ENCODE assay signal across 8 mouse cellular contexts in the genomic region with DNA sequence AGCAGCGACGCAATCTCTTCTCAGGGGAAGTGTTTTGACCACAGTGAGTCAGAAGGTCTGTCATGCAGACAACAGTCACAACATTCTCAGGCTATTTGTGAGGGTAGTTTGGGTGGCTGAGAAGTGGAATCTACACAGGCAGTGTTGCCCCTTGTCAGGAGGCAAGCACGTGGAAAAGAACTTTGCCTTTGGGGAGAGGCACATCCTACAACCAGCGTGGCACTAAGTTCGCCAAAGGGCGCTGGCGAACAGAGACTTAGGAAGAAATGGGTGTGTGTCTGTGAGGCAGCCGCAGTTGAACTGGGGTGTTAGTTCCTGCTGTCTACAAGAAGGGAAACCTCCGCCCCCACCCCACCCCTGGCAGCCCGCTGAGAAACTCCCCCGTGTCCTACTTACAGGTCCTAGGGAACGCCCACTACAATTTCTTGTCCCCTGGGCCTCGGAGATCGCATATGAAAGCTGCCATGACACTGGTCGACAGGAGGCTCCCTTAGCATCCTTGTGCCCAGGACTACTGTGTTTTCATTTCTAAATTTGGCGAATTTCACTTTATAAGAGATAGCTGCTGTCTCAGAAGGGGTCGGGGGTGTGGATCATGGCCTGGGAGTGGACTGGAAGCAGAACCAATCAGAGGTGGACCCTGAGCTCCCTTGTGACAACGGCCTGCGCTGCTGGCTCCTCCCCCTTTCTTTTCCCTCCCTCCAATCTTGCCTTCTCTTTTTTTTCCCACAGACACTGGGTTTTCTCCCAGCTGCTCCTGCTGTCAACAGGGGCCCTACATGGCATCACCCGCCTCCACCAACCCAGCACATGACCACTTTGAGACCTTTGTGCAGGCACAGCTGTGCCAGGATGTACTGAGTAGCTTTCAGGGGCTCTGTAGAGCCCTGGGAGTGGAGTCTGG. TPM values are rescaled to one million over a fixed set of nuclear protein-coding genes. Genes with fewer than 3 reads are reported as not detected.
DNase-seq lines count a peak whose midpoint lies in the region; ATAC-seq and TF ChIP-seq lines count a peak whose summit lies in the region.

No protein-coding gene starts in this region.

- ATAC-seq in intestine, embryonic 15.5 days = peak; percentile 63

- 6% methylated on average over 20 of the region's 20 CpGs for WGBS in intestine, embryonic 15.5 days
- WGBS in midbrain, embryonic 10.5 days = 2% methylated on average over 20 of the region's 20 CpGs
- 5% methylated on average over 20 of the region's 20 CpGs for WGBS in spleen, adult 2 months

- peak; percentile 35 for TF ChIP-seq POLR2A in spleen, adult 2 months (IDR thresholded peaks at IDR 0.05; ENCODE audit: low read depth, low read length)

- H3K27ac ChIP-seq in intestine, embryonic 15.5 days = peak overlapping the region; percentile 80
- peak overlapping the region; percentile 93 for H3K27ac ChIP-seq in midbrain, embryonic 10.5 days (replicated peaks)
- H3K27ac ChIP-seq in spleen, adult 2 months (ENCODE audit: insufficient read depth, low read length) = peak overlapping the region; percentile 87

- H3K4me2 ChIP-seq in intestine, embryonic 15.5 days (replicated peaks) = peak overlapping the region; percentile 94

- no peaks in the 10 kb centered on the region for H3K27me3 ChIP-seq in intestine, embryonic 15.5 days (replicated peaks)
- H3K27me3 ChIP-seq in midbrain, embryonic 10.5 days (ENCODE audit: low read depth, poor library complexity, severe bottlenecking) = no peaks in the 10 kb centered on the region
- no peaks in the 10 kb centered on the region for H3K27me3 ChIP-seq in spleen, adult 2 months (ENCODE audit: control insufficient read depth, insufficient read depth, low read length)

- H3K36me3 ChIP-seq in intestine, embryonic 15.5 days = peaks cover 5% of the 10 kb centered on the region; the same call in 1 of the 2 replicates
- peaks cover 45% of the 10 kb centered on the region for H3K36me3 ChIP-seq in midbrain, embryonic 10.5 days
- peaks cover 40% of the 10 kb centered on the region for H3K36me3 ChIP-seq in spleen, adult 2 months (ENCODE audit: control insufficient read depth, insufficient read depth, low read length)

- H3K4me1 ChIP-seq in intestine, embryonic 15.5 days (replicated peaks) = peaks cover 23% of the 10 kb centered on the region
- H3K4me1 ChIP-seq in midbrain, embryonic 10.5 days = peaks cover 42% of the 10 kb centered on the region
- H3K4me1 ChIP-seq in spleen, adult 2 months (ENCODE audit: control insufficient read depth, insufficient read depth, insufficient read length) = peaks cover 24% of the 10 kb centered on the region; the same call in 1 of the 2 replicates

- peak; percentile 56 to 77 for DNase-seq in adrenal gland, adult (ENCODE audit: inconsistent age in 2 of 2, low spot score in 1 of 2)
- no peak for DNase-seq in adrenal gland, postnatal 4 days (ENCODE audit: low spot score in 2 of 2)
- DNase-seq in embryo, embryonic 10 days (ENCODE audit: low spot score) = peak; percentile 87
- peak; percentile 64 to 71 for DNase-seq in gastrocnemius, postnatal 36 days
- DNase-seq in left cerebral cortex, postnatal 4 days = peak; percentile 71
- peak; percentile 74 for DNase-seq in midbrain, embryonic 10.5 days (ENCODE audit: low spot score)
- DNase-seq in spleen, adult 2 months (ENCODE audit: low read depth in 1 of 2, low spot score in 2 of 2) = peak in 1 of 2 experiments; percentile 53

- peak overlapping the region; percentile 67 for H3K9ac ChIP-seq in intestine, embryonic 15.5 days

- H3K4me3 ChIP-seq in intestine, embryonic 15.5 days (replicated peaks) = peak overlapping the region; percentile 59
- H3K4me3 ChIP-seq in midbrain, embryonic 10.5 days = peak overlapping the region; percentile 71
- peak overlapping the region; percentile 65 for H3K4me3 ChIP-seq in spleen, adult 2 months (ENCODE audit: extremely low read depth, insufficient read depth, insufficient read length)

- H3K9me3 ChIP-seq in intestine, embryonic 15.5 days = no peaks in the 10 kb centered on the region
- no peaks in the 10 kb centered on the region for H3K9me3 ChIP-seq in midbrain, embryonic 10.5 days (replicated peaks)

- no peak for TF ChIP-seq CTCF in spleen, adult 2 months (IDR thresholded peaks at IDR 0.05; ENCODE audit: extremely low read depth, insufficient read depth, insufficient read length, insufficient replicate concordance)

- intact Hi-C loops in gastrocnemius, postnatal 36 days (cut with DNase I) = no loop called here
- intact Hi-C loops in left cerebral cortex, postnatal 4 days (cut with DNase I) = no loop called here

RNA-seq across cellular contexts. Expression of gene Mical1, which starts 1.4 kb away (rescaled TPM):
- 10 to 100 TPM; 28.5 to 29.6 TPM for total RNA-seq in adrenal gland, postnatal 4 days (2021)
- total RNA-seq in gastrocnemius, postnatal 36 days (2021) = 1 to 10 TPM; 5.0 to 5.1 TPM
- polyA plus RNA-seq in intestine, embryonic 15.5 days (2015; fragmentation: Nextera tagmentation; extraction: Ambion mirVana) = 25.0 and 26.6 TPM in 2 replicates
- 10 to 100 TPM; 75.8 to 82.1 TPM for total RNA-seq in left cerebral cortex, postnatal 4 days (2021)
- polyA plus RNA-seq in midbrain, embryonic 10.5 days (2016; fragmentation: Nextera tagmentation; extraction: Ambion mirVana) = 49.1 and 53.7 TPM in 2 replicates
- polyA plus RNA-seq in spleen, adult 2 months (2012; rRNA removed) = 130 and 143 TPM in 2 replicates

RNA-seq across cellular contexts. Expression of gene Smpd2, which starts 12.6 kb away (rescaled TPM):
- total RNA-seq in adrenal gland, postnatal 4 days (2021) = 10 to 100 TPM; 44.0 to 45.6 TPM
- total RNA-seq in gastrocnemius, postnatal 36 days (2021) = 10 to 100 TPM; 10.7 to 11.4 TPM
- 50.2 and 56.2 TPM in 2 replicates for polyA plus RNA-seq in intestine, embryonic 15.5 days (2015; fragmentation: Nextera tagmentation; extraction: Ambion mirVana)
- total RNA-seq in left cerebral cortex, postnatal 4 days (2021) = 10 to 100 TPM; 20.1 to 21.9 TPM
- 68.7 and 72.2 TPM in 2 replicates for polyA plus RNA-seq in midbrain, embryonic 10.5 days (2016; fragmentation: Nextera tagmentation; extraction: Ambion mirVana)
- polyA plus RNA-seq in spleen, adult 2 months (2012; rRNA removed) = 35.6 and 36.3 TPM in 2 replicates

RNA-seq across cellular contexts. Expression of gene Ppil6, which starts 12.7 kb away (rescaled TPM):
- total RNA-seq in adrenal gland, postnatal 4 days (2021) = 1 to 10 TPM; 2.1 to 2.2 TPM
- total RNA-seq in gastrocnemius, postnatal 36 days (2021) = not detected
- 0.57 and 0.63 TPM in 2 replicates for polyA plus RNA-seq in intestine, embryonic 15.5 days (2015; fragmentation: Nextera tagmentation; extraction: Ambion mirVana)
- total RNA-seq in left cerebral cortex, postnatal 4 days (2021) = 1 to 10 TPM; 4.6 to 4.9 TPM
- 0.76 and 1.7 TPM in 2 replicates for polyA plus RNA-seq in midbrain, embryonic 10.5 days (2016; fragmentation: Nextera tagmentation; extraction: Ambion mirVana)
- 0.08 TPM in 1 of 2 replicates, not detected in the other for polyA plus RNA-seq in spleen, adult 2 months (2012; rRNA removed)

RNA-seq across cellular contexts. Expression of gene Zbtb24, which starts 27.3 kb away (rescaled TPM):
- total RNA-seq in adrenal gland, postnatal 4 days (2021) = 10 to 100 TPM; 24.5 to 28.0 TPM
- total RNA-seq in gastrocnemius, postnatal 36 days (2021) = 1 to 10 TPM; 3.5 to 4.5 TPM
- polyA plus RNA-seq in intestine, embryonic 15.5 days (2015; fragmentation: Nextera tagmentation; extraction: Ambion mirVana) = 13.3 and 14.3 TPM in 2 replicates
- total RNA-seq in left cerebral cortex, postnatal 4 days (2021) = 10 to 100 TPM; 19.2 to 20.5 TPM
- 17.6 and 18.9 TPM in 2 replicates for polyA plus RNA-seq in midbrain, embryonic 10.5 days (2016; fragmentation: Nextera tagmentation; extraction: Ambion mirVana)
- polyA plus RNA-seq in spleen, adult 2 months (2012; rRNA removed) = 13.2 and 16.4 TPM in 2 replicates

RNA-seq across cellular contexts. Expression of gene Cd164, which starts 41.7 kb away (rescaled TPM):
- total RNA-seq in adrenal gland, postnatal 4 days (2021) = 100 to 1,000 TPM; 195 to 202 TPM
- total RNA-seq in gastrocnemius, postnatal 36 days (2021) = 100 to 1,000 TPM; 122 to 130 TPM
- 166 and 185 TPM in 2 replicates for polyA plus RNA-seq in intestine, embryonic 15.5 days (2015; fragmentation: Nextera tagmentation; extraction: Ambion mirVana)
- 10 to 100 TPM; 39.9 to 43.4 TPM for total RNA-seq in left cerebral cortex, postnatal 4 days (2021)
- 98.5 and 108 TPM in 2 replicates for polyA plus RNA-seq in midbrain, embryonic 10.5 days (2016; fragmentation: Nextera tagmentation; extraction: Ambion mirVana)
- polyA plus RNA-seq in spleen, adult 2 months (2012; rRNA removed) = 65.3 and 76.3 TPM in 2 replicates

Comparison
In these comparisons a context has a peak if more than half of its experiments do, and no peak if none do; other contexts are left out.
1. DNase-seq: peak in adrenal gland, adult (2 of 2), embryo, embryonic 10 days (single experiment), gastrocnemius, postnatal 36 days (2 of 2), left cerebral cortex, postnatal 4 days (single experiment) and midbrain, embryonic 10.5 days (single experiment); none in adrenal gland, postnatal 4 days (0 of 2).
2. RNA of gene Mical1, which starts 1.4 kb away (total RNA-seq): 75.8 to 82.1 TPM in left cerebral cortex, postnatal 4 days and 28.5 to 29.6 TPM in adrenal gland, postnatal 4 days; 5.0 to 5.1 TPM in gastrocnemius, postnatal 36 days; every median in the first group is over 4 times any median in the second.
3. Peak in every context shown above with its lines, with median percentiles within 50 percentile points of each other: H3K27ac ChIP-seq and H3K4me3 ChIP-seq.